ENCODE assay signal across 8 mouse cellular contexts in genomic region chr7:63935809-63936187, GRCm38 (mm10). TPM values are rescaled to one million over a fixed set of nuclear protein-coding genes. Genes with fewer than 3 reads are reported as not detected.
DNase-seq lines count a peak whose midpoint lies in the region; ATAC-seq and TF ChIP-seq lines count a peak whose summit lies in the region.

No protein-coding gene starts in this region.

- H3K9ac ChIP-seq in limb, embryonic 14.5 days (ENCODE audit: low read depth, low read length, severe bottlenecking), result peak overlapping the region; percentile 79; the same call in 1 of the 2 replicates
- no peak overlapping the region for H3K9ac ChIP-seq in stomach, embryonic 14.5 days (replicated peaks; ENCODE audit: low read depth, low read length)

- H3K4me2 ChIP-seq in limb, embryonic 14.5 days (replicated peaks; ENCODE audit: low read depth, low read length, severe bottlenecking), result peak overlapping the region; percentile 94
- H3K4me2 ChIP-seq in stomach, embryonic 14.5 days (replicated peaks; ENCODE audit: low read depth, low read length), result peak overlapping the region; percentile 94

- H3K4me3 ChIP-seq in megakaryocyte, embryonic 14.5 days (replicated peaks), result peak overlapping the region; percentile 100
- H3K4me3 ChIP-seq in limb, embryonic 14.5 days (replicated peaks; ENCODE audit: low read length), result peak overlapping the region; percentile 77
- peak overlapping the region; percentile 73 for H3K4me3 ChIP-seq in stomach, embryonic 14.5 days (ENCODE audit: low read depth, low read length)

- no peaks in the 10 kb centered on the region for H3K27me3 ChIP-seq in megakaryocyte, embryonic 14.5 days (replicated peaks)
- no peaks in the 10 kb centered on the region for H3K27me3 ChIP-seq in limb, embryonic 14.5 days (ENCODE audit: control insufficient read depth, insufficient read depth, low read length)
- no peaks in the 10 kb centered on the region for H3K27me3 ChIP-seq in stomach, embryonic 14.5 days (ENCODE audit: control insufficient read depth, insufficient read depth, low read length)

- H3K9me3 ChIP-seq in megakaryocyte, embryonic 14.5 days, result no peaks in the 10 kb centered on the region
- no peaks in the 10 kb centered on the region for H3K9me3 ChIP-seq in limb, embryonic 14.5 days (ENCODE audit: control insufficient read depth, low read length)
- H3K9me3 ChIP-seq in stomach, embryonic 14.5 days (ENCODE audit: control insufficient read depth, low read depth, low read length), result no peaks in the 10 kb centered on the region

- ATAC-seq in megakaryocyte, adult 5-6 weeks (ENCODE audit: poor library complexity, severe bottlenecking), result no peak
- no peak for ATAC-seq in limb, embryonic 14.5 days (ENCODE audit: low FRiP score, low read depth)
- no peak for ATAC-seq in stomach, embryonic 14.5 days (ENCODE audit: insufficient number of reproducible peaks, insufficient read depth, low FRiP score, low read depth)

- intact Hi-C loops in left cerebral cortex, postnatal 4 days (cut with DNase I), result loop anchor here (2.0 to 10.0 kb wide), 4 partner anchors 81 to 439 kb away; partner anchors contain the start of genes Fan1 and Trpm1

- no peak overlapping the region for H3K27ac ChIP-seq in limb, embryonic 14.5 days (replicated peaks; ENCODE audit: low read depth, low read length)
- no peak overlapping the region for H3K27ac ChIP-seq in stomach, embryonic 14.5 days (ENCODE audit: low read length)

- H3K36me3 ChIP-seq in megakaryocyte, embryonic 14.5 days (replicated peaks; ENCODE audit: low read length), result peaks cover 25% of the 10 kb centered on the region
- H3K36me3 ChIP-seq in limb, embryonic 14.5 days (ENCODE audit: control insufficient read depth, insufficient read depth, low read length), result no peaks in the 10 kb centered on the region
- H3K36me3 ChIP-seq in stomach, embryonic 14.5 days (ENCODE audit: control insufficient read depth, insufficient read depth, low read length), result no peaks in the 10 kb centered on the region

- no peak for TF ChIP-seq POLR2A in limb, embryonic 14.5 days (IDR thresholded peaks at IDR 0.05; ENCODE audit: borderline replicate concordance, extremely low read depth, insufficient read depth, insufficient read length)

- 21% methylated on average over 8 of the region's 8 CpGs for WGBS in limb, embryonic 14.5 days
- 26% methylated on average over 8 of the region's 8 CpGs for WGBS in stomach, embryonic 14.5 days

- DNase-seq in adrenal gland, postnatal 14 days, result peak; percentile 19
- DNase-seq in adrenal gland, postnatal 36 days, result no peak
- no peak for DNase-seq in limb, embryonic 14.5 days (ENCODE audit: low spot score)
- DNase-seq in left cerebral cortex, postnatal 4 days, result no peak
- no peak for DNase-seq in embryo, embryonic 10.5 days (ENCODE audit: low spot score)

- H3K4me1 ChIP-seq in megakaryocyte, embryonic 14.5 days, result peaks cover 66% of the 10 kb centered on the region
- H3K4me1 ChIP-seq in limb, embryonic 14.5 days (ENCODE audit: control insufficient read depth, insufficient read depth, low read length), result peaks cover 19% of the 10 kb centered on the region; the same call in 1 of the 2 replicates
- H3K4me1 ChIP-seq in stomach, embryonic 14.5 days (ENCODE audit: control insufficient read depth, insufficient read depth, low read length), result peaks cover 9% of the 10 kb centered on the region

RNA-seq across cellular contexts. Expression of gene Klf13, which starts 2.9 kb away (rescaled TPM):
- total RNA-seq in adrenal gland, postnatal 14 days (2021), result 85.8 and 102 TPM in 2 replicates
- 10 to 100 TPM; 73.9 to 77.8 TPM for total RNA-seq in adrenal gland, postnatal 36 days (2021)
- polyA plus RNA-seq in megakaryocyte, embryonic 14.5 days (2012; ENCODE audit: insufficient read depth, low replicate concordance), result 117 and 140 TPM in 2 replicates
- 108 and 122 TPM in 2 replicates for total RNA-seq in megakaryocyte, adult 5-6 weeks (2015)
- 61.7 and 64.4 TPM in 2 replicates for total RNA-seq in megakaryocyte, adult 5-6 weeks (2017)
- polyA plus RNA-seq in limb, embryonic 14.5 days (2012; rRNA removed), result 9.9 and 12.3 TPM in 2 replicates
- 27.0 and 28.0 TPM in 2 replicates for polyA plus RNA-seq in limb, embryonic 14.5 days (2014; fragmentation: Nextera tagmentation; extraction: Ambion mirVana)
- polyA plus RNA-seq in stomach, embryonic 14.5 days (2014; fragmentation: Nextera tagmentation; extraction: Ambion mirVana), result 35.5 and 38.5 TPM in 2 replicates
- 10 to 100 TPM; 72.3 to 73.5 TPM for total RNA-seq in left cerebral cortex, postnatal 4 days (2021)

RNA-seq across cellular contexts. Expression of gene E030018B13Rik, which starts 19.1 kb away (rescaled TPM):
- not detected in 2 replicates for total RNA-seq in adrenal gland, postnatal 14 days (2021)
- total RNA-seq in adrenal gland, postnatal 36 days (2021), result not detected
- not detected in 2 replicates for polyA plus RNA-seq in megakaryocyte, embryonic 14.5 days (2012; ENCODE audit: insufficient read depth, low replicate concordance)
- not detected in 2 replicates for total RNA-seq in megakaryocyte, adult 5-6 weeks (2015)
- not detected in 2 replicates for total RNA-seq in megakaryocyte, adult 5-6 weeks (2017)
- polyA plus RNA-seq in limb, embryonic 14.5 days (2012; rRNA removed), result not detected in 2 replicates
- polyA plus RNA-seq in limb, embryonic 14.5 days (2014; fragmentation: Nextera tagmentation; extraction: Ambion mirVana), result not detected in 2 replicates
- 0.25 and 0.34 TPM in 2 replicates for polyA plus RNA-seq in stomach, embryonic 14.5 days (2014; fragmentation: Nextera tagmentation; extraction: Ambion mirVana)
- not detected for total RNA-seq in left cerebral cortex, postnatal 4 days (2021)
